In genomic region chr8:4413206-4413605, GRCm38 (mm10) we compare ENCODE assay signal across 8 mouse cellular contexts.
DNase-seq lines count a peak whose midpoint lies in the region; ATAC-seq and TF ChIP-seq lines count a peak whose summit lies in the region.

No protein-coding gene starts in this region.

- no peak overlapping the region for H3K9ac ChIP-seq in forebrain, embryonic 12.5 days

- no peaks in the 10 kb centered on the region for H3K27me3 ChIP-seq in forebrain, embryonic 12.5 days
- no peaks in the 10 kb centered on the region for H3K27me3 ChIP-seq in kidney, adult 2 months (replicated peaks; ENCODE audit: control insufficient read depth, insufficient read depth, low read length)
- no peaks in the 10 kb centered on the region for H3K27me3 ChIP-seq in small intestine, adult 2 months (ENCODE audit: control insufficient read depth, insufficient read depth, low read length)

- peak overlapping the region; percentile 65 for H3K27ac ChIP-seq in forebrain, embryonic 12.5 days
- no peak overlapping the region for H3K27ac ChIP-seq in kidney, adult 2 months (ENCODE audit: insufficient read depth, low read depth, low read length)
- H3K27ac ChIP-seq in small intestine, adult 2 months (ENCODE audit: insufficient read depth, low read depth, low read length), result 0 out of 2 replicates have a peak overlapping the region, but pooled peaks have one; percentile 29

- peak; percentile 56 for TF ChIP-seq CTCF in kidney, adult 2 months (conservative IDR thresholded peaks at IDR 0.05; ENCODE audit: insufficient read depth, insufficient read length, low read depth, low read length)
- peak; percentile 46 for TF ChIP-seq CTCF in lung, adult 2 months (IDR thresholded peaks at IDR 0.05; ENCODE audit: insufficient read depth, low read length)
- peak; percentile 64; the same call in 1 of the 2 replicates for TF ChIP-seq CTCF in small intestine, adult 2 months (IDR thresholded peaks at IDR 0.05; ENCODE audit: extremely low read depth, insufficient read length, insufficient replicate concordance, low read depth, low read length)

- 0 out of 2 replicates have a peak overlapping the region, but pooled peaks have one; percentile 13 for H3K4me2 ChIP-seq in forebrain, embryonic 12.5 days

- DNase-seq in adrenal gland, postnatal 14 days, result peak; percentile 20
- no peak for DNase-seq in adrenal gland, adult 8-10 months
- peak; percentile 63 for DNase-seq in A20 (ENCODE audit: low read depth, low spot score)
- DNase-seq in c-Kit-positive CD71-negative TER-119-negative erythroid progenitor cells, embryonic 14.5 days (ENCODE audit: low read depth), result peak; percentile 18
- DNase-seq in kidney, adult 2 months, result peak; percentile 51
- DNase-seq in lung, adult 2 months, result peak; percentile 10

- no peaks in the 10 kb centered on the region for H3K9me3 ChIP-seq in forebrain, embryonic 12.5 days

- no peak for TF ChIP-seq POLR2A in kidney, adult 2 months (IDR thresholded peaks at IDR 0.05; ENCODE audit: low read depth, low read length)
- TF ChIP-seq POLR2A in lung, adult 2 months (IDR thresholded peaks at IDR 0.05; ENCODE audit: borderline replicate concordance, extremely low read depth, low read depth, low read length), result no peak
- no peak for TF ChIP-seq POLR2A in small intestine, adult 2 months (IDR thresholded peaks at IDR 0.05; ENCODE audit: low read depth, low read length)

- peak; percentile 63 for ATAC-seq in forebrain, embryonic 12.5 days (ENCODE audit: low FRiP score)

- no peak overlapping the region for H3K4me3 ChIP-seq in forebrain, embryonic 12.5 days (replicated peaks)
- no peak overlapping the region for H3K4me3 ChIP-seq in kidney, adult 2 months (ENCODE audit: insufficient read depth, low read depth, low read length)
- H3K4me3 ChIP-seq in lung, adult 2 months (replicated peaks; ENCODE audit: extremely low read depth, low read depth, low read length), result no peak overlapping the region
- no peak overlapping the region for H3K4me3 ChIP-seq in small intestine, adult 2 months (ENCODE audit: low read depth, low read length)

- WGBS in forebrain, embryonic 12.5 days, result 47% methylated on average over 6 of the region's 6 CpGs
- 45% methylated on average over 6 of the region's 6 CpGs for WGBS in kidney, adult 2 months
- WGBS in lung, adult 2 months, result 47% methylated on average over 6 of the region's 6 CpGs
- 57% methylated on average over 6 of the region's 6 CpGs for WGBS in small intestine, adult 2 months

- peaks cover 8% of the 10 kb centered on the region for H3K4me1 ChIP-seq in forebrain, embryonic 12.5 days
- no peaks in the 10 kb centered on the region for H3K4me1 ChIP-seq in kidney, adult 2 months (ENCODE audit: control insufficient read depth, insufficient read depth, low read length)
- H3K4me1 ChIP-seq in lung, adult 2 months (ENCODE audit: control insufficient read depth, insufficient read depth, low read length), result no peaks in the 10 kb centered on the region
- H3K4me1 ChIP-seq in small intestine, adult 2 months (ENCODE audit: control insufficient read depth, insufficient read depth, insufficient read length, low read length), result peaks cover 7% of the 10 kb centered on the region; the same call in 1 of the 2 replicates

- no peaks in the 10 kb centered on the region for H3K36me3 ChIP-seq in forebrain, embryonic 12.5 days (replicated peaks)
- no peaks in the 10 kb centered on the region for H3K36me3 ChIP-seq in kidney, adult 2 months (ENCODE audit: control insufficient read depth, insufficient read depth, low read length)
- no peaks in the 10 kb centered on the region for H3K36me3 ChIP-seq in small intestine, adult 2 months (ENCODE audit: control insufficient read depth, insufficient read depth, low read length)
